Mouse (Mus musculus): ENCODE measurements around the gene Mocs3. TPM values are rescaled to one million over a fixed set of nuclear protein-coding genes. Genes with fewer than 3 reads are reported as not detected.

Gene Mocs3
- polyA plus RNA-seq, 1 experiment = not detected

DNA sequence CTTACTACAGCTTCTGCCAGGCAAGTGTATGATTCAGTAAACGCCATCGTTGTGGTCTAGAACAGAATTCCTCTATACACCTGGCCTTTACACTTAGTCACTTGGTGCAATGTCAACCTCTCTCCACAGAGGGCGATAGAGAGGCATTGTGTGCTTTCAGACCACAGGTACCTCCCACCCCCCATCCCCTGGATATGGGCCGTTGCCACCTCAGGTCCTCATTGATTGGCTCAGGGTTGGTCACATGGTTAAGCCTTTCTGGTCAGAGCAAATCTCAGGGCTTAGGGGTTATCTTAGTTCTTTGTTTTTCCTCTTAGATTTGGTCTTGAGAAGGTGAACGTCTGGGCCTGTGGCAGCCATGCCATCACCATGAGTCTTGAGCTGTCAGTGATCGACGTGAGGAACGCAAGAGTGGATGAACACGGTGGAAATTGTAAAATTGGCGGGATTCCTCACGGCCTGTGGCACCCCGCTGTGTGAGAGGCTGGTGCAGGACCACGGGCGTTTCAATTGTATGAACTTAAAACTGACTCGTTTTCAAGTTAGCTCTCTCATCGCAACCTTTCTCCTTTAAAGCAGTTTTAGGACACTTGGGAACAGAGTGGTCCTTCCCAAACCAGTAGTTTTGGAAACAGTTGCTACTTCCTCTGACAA is 22.3 kb downstream of the Mocs3 start:
- 15% methylated on average over 16 of the region's 16 CpGs for WGBS
- no peak overlapping the region for H3K4me3 ChIP-seq (ENCODE audit: insufficient read depth, low read depth, low read length)
- no peak overlapping the region for H3K27ac ChIP-seq (ENCODE audit: insufficient read depth, low read depth, low read length)
- H3K4me1 ChIP-seq (ENCODE audit: control insufficient read depth, insufficient read depth, low read length) = no peaks in the 10 kb centered on the region
- TF ChIP-seq CTCF (IDR thresholded peaks at IDR 0.05; ENCODE audit: insufficient read depth, low read depth, low read length) (peak; percentile 39; the same call in 1 of the 2 replicates), POLR2A (IDR thresholded peaks at IDR 0.05; ENCODE audit: insufficient read depth, low read depth, low read length) (no peak)

DNA sequence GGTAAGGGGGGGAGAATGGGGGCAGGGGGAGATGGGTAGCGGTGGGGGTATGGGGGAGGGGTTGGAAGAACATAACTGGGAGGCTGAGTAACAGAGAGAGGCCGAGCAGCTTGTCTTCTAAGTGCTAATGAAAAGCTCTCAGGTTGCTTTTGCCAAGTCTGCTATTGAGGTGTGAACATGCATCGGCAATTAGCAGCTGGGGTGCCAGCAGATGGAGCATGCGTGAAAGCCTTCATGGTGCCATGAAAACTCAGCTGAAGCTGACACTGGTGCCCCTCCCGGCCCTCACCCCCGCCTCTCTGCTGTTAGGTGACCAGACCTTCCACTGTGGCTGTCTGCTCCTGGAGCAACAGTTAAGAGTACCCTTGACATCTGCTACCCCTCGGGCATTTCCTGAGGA is 23.4 kb downstream of the Mocs3 start:
- Histone ChIP-seq H3K4me3 (ENCODE audit: insufficient read depth, low read depth, low read length) (no peak overlapping the region), H3K27ac (ENCODE audit: insufficient read depth, low read depth, low read length) (no peak overlapping the region), H3K4me1 (ENCODE audit: control insufficient read depth, insufficient read depth, low read length) (no peaks in the 10 kb centered on the region)
- no peak for TF ChIP-seq POLR2A (IDR thresholded peaks at IDR 0.05; ENCODE audit: insufficient read depth, low read depth, low read length)
- TF ChIP-seq CTCF (IDR thresholded peaks at IDR 0.05; ENCODE audit: insufficient read depth, low read depth, low read length) = no peak
- WGBS = 56% methylated on average over 7 of the region's 7 CpGs

DNA sequence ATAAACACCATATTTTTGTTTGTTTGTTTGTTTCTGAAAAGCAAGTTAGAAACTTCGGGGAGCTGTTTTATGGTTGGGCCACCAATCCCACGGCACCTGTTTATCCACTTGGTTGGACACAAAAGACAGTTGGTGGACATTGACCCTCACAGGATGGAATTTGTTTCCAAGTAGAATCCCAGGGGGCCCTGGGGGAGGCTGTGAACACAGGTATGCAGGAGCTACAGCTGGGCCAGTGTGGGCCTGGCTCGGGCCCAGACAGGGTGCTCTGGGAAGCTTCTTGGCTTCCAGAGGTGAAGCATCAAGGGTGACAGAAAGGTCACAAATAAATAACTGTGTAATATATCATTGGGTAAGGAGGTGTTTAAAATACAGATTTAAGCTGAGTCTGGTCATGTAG is 26.1 kb downstream of the Mocs3 start:
- WGBS = 82% methylated on average over 3 of the region's 3 CpGs
- Histone ChIP-seq H3K27ac (ENCODE audit: insufficient read depth, low read depth, low read length) (no peak overlapping the region), H3K4me1 (ENCODE audit: control insufficient read depth, insufficient read depth, low read length) (peaks cover 5% of the 10 kb centered on the region; the same call in 1 of the 2 replicates), H3K4me3 (ENCODE audit: insufficient read depth, low read depth, low read length) (no peak overlapping the region)
- TF ChIP-seq CTCF (IDR thresholded peaks at IDR 0.05; ENCODE audit: insufficient read depth, low read depth, low read length) (no peak), POLR2A (IDR thresholded peaks at IDR 0.05; ENCODE audit: insufficient read depth, low read depth, low read length) (no peak)

DNA sequence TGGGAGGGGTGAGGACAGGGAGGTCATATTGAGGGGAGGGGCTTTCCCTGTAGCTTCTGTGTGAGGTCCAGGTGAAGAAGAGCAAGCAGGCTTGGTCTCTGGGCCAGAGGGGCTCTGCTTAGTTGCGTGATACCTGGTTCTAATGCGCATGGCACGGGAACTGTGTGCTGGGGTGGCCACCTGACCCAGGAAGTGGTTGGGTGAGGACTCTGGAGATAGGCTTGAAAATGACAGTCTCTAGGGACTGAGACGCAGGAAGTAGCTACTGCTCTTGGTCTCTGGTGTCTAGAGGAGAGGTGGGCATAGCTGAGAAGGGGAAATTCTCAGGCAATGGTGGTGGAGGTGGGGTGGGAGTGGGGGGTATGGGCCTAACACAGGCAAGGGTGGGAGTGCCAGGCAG is 26.8 kb downstream of the Mocs3 start:
- TF ChIP-seq CTCF (IDR thresholded peaks at IDR 0.05; ENCODE audit: insufficient read depth, low read depth, low read length) = no peak
- TF ChIP-seq POLR2A (IDR thresholded peaks at IDR 0.05; ENCODE audit: insufficient read depth, low read depth, low read length) = no peak
- WGBS = 94% methylated on average over 4 of the region's 4 CpGs

DNA sequence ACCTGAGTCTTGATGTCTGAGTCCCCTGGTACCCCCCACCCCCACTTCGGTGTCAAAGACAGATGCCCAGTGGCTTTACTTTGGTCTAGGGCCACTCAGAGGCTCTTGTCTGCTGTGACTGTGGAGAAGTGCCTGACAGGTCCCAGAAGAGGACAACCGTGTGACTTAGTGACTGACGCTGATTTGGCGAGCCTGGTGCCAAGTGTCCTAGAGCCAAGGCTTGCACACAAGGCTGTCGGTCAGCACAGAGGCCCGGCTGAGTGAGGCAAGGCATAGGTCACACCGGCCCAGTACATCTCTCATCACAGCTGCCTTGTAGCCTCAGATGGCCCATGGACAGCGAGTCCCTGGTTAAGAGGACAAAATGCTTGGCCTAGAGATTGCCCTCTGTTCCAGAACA is 28.6 kb downstream of the Mocs3 start:
- Histone ChIP-seq H3K27ac (ENCODE audit: insufficient read depth, low read depth, low read length) (no peak overlapping the region), H3K4me3 (ENCODE audit: insufficient read depth, low read depth, low read length) (no peak overlapping the region), H3K4me1 (ENCODE audit: control insufficient read depth, insufficient read depth, low read length) (peaks cover 5% of the 10 kb centered on the region; the same call in 1 of the 2 replicates)
- 89% methylated on average over 8 of the region's 8 CpGs for WGBS
- TF ChIP-seq POLR2A (IDR thresholded peaks at IDR 0.05; ENCODE audit: insufficient read depth, low read depth, low read length) (no peak), CTCF (IDR thresholded peaks at IDR 0.05; ENCODE audit: insufficient read depth, low read depth, low read length) (no peak)

More for the DNA sequence above, 26.8 kb downstream of the Mocs3 start:
- Histone ChIP-seq H3K27ac (ENCODE audit: insufficient read depth, low read depth, low read length) (no peak overlapping the region), H3K4me1 (ENCODE audit: control insufficient read depth, insufficient read depth, low read length) (peaks cover 5% of the 10 kb centered on the region; the same call in 1 of the 2 replicates), H3K4me3 (ENCODE audit: insufficient read depth, low read depth, low read length) (no peak overlapping the region)

DNA sequence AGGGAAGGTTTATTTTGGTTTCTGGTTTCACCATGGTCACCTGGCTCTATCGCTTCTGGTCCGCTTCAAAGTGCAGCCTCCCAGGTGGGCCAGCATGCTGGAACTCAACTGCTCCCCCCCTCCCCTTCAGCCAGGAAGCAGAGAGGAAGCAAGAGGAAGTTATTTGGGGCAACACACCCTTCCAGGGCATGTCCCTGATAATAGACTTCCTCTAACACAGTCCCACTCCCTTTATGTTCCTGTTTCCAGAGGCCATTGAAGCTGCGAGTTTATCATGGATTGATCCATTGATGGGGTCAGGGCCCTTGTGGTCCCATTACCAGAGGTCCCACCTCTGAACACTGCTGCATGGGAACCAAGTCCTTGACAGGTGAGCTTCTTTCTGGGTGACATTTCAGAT is 29.7 kb downstream of the Mocs3 start:
- WGBS = 96% methylated on average over 3 of the region's 3 CpGs
- H3K4me3 ChIP-seq (ENCODE audit: insufficient read depth, low read depth, low read length) = no peak overlapping the region
- H3K4me1 ChIP-seq (ENCODE audit: control insufficient read depth, insufficient read depth, low read length) = peaks cover 5% of the 10 kb centered on the region; the same call in 1 of the 2 replicates
- no peak overlapping the region for H3K27ac ChIP-seq (ENCODE audit: insufficient read depth, low read depth, low read length)
- no peak for TF ChIP-seq POLR2A (IDR thresholded peaks at IDR 0.05; ENCODE audit: insufficient read depth, low read depth, low read length)
- no peak for TF ChIP-seq CTCF (IDR thresholded peaks at IDR 0.05; ENCODE audit: insufficient read depth, low read depth, low read length)

DNA sequence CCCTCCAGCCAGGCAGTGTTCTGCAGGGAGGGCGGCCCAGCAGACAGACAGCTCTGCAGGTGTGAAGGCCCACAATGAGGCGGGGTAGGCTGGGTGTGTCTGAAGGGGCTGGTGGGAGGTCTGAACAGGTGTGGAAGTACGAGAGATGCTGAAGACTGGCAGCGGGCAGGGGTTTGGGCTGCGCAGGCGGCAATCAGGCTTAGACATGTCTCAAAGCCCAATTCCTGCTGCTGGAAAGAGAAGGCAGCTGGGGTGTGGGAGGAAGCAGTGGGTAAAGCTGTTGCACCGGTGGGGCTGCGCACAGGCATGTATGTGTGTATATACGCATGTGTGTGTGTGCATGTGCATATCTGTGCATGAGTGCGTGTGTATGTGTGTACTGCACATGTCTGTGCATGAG is 30.5 kb downstream of the Mocs3 start:
- no peak overlapping the region for H3K27ac ChIP-seq (ENCODE audit: insufficient read depth, low read depth, low read length)
- TF ChIP-seq POLR2A (IDR thresholded peaks at IDR 0.05; ENCODE audit: insufficient read depth, low read depth, low read length) (no peak), CTCF (IDR thresholded peaks at IDR 0.05; ENCODE audit: insufficient read depth, low read depth, low read length) (no peak)
- H3K4me3 ChIP-seq (ENCODE audit: insufficient read depth, low read depth, low read length) = no peak overlapping the region
- peaks cover 5% of the 10 kb centered on the region; the same call in 1 of the 2 replicates for H3K4me1 ChIP-seq (ENCODE audit: control insufficient read depth, insufficient read depth, low read length)
- WGBS = 77% methylated on average over 10 of the region's 10 CpGs

DNA sequence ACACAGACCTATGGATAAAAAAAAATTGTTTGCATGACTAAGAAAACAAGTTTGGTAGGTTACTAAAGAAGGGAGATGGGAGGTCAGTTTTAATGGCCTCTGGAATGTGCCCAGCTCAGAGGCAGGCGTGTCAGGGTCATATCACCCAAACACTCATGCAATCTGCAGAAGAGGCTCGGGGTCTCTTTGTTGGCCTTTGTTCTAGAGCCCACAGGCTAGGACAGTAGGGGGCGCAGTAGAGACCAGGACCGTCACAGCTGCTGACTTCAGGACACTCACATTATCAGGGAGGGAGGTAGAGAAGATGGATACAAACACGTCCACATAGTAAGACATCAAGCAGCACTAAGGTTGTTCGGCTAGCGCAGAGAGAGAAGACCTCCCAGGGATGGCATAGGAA is 37.6 kb downstream of the Mocs3 start:
- Histone ChIP-seq H3K4me3 (ENCODE audit: insufficient read depth, low read depth, low read length) (no peak overlapping the region), H3K27ac (ENCODE audit: insufficient read depth, low read depth, low read length) (no peak overlapping the region), H3K4me1 (ENCODE audit: control insufficient read depth, insufficient read depth, low read length) (no peaks in the 10 kb centered on the region)
- TF ChIP-seq CTCF (IDR thresholded peaks at IDR 0.05; ENCODE audit: insufficient read depth, low read depth, low read length) (no peak), POLR2A (IDR thresholded peaks at IDR 0.05; ENCODE audit: insufficient read depth, low read depth, low read length) (no peak)
- WGBS = 64% methylated on average over 7 of the region's 7 CpGs

DNA sequence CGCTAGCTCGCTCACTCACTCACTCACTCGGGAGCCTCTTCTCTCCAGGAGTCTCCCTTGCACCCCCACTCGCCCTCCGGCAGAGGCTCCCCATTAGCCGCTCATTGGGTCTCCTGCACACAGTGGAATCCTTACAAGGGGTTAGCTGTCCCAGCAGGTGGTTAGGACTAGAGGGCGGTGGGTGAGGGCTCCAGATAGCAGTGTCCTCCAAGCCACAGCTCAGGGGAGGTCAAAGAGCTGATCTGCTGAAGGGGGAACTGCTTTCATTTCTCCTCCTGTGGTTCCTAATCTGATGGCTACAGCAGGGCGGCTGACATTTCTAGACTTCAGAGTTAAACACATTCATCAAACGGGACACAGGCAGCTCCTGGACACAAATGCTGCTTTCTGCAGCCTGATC is 43.0 kb downstream of the Mocs3 start:
- H3K4me1 ChIP-seq (ENCODE audit: control insufficient read depth, insufficient read depth, low read length) = no peaks in the 10 kb centered on the region
- WGBS = 62% methylated on average over 9 of the region's 9 CpGs
- no peak for TF ChIP-seq CTCF (IDR thresholded peaks at IDR 0.05; ENCODE audit: insufficient read depth, low read depth, low read length)
- no peak for TF ChIP-seq POLR2A (IDR thresholded peaks at IDR 0.05; ENCODE audit: insufficient read depth, low read depth, low read length)
- H3K27ac ChIP-seq (ENCODE audit: insufficient read depth, low read depth, low read length) = no peak overlapping the region
- H3K4me3 ChIP-seq (ENCODE audit: insufficient read depth, low read depth, low read length) = no peak overlapping the region
